Mouse (Mus musculus) myocyte (in vitro differentiated cells): ENCODE measurements around the gene Acnat1.

Source experiments
- CEBPB ChIP-seq: IDR thresholded peaks from 2 replicates; pipeline ENCODE4 v1.6.1; 2011; ENCODE audit warnings: mild to moderate bottlenecking, moderate library complexity; ENCODE audit not compliant: poor library complexity, insufficient read depth, severe bottlenecking
- MAX ChIP-seq: IDR thresholded peaks from one replicate; pipeline ENCODE4 v1.6.1; 2011; ENCODE audit warnings: low read depth, mild to moderate bottlenecking, control low read depth
- MYOG ChIP-seq, 3 experiments: IDR thresholded peaks; one replicate each; pipeline ENCODE4 v1.6.1; 2011; ENCODE audit warnings: control low read depth in 2 of 3, low read depth in 2 of 3, mild to moderate bottlenecking in 2 of 3; ENCODE audit not compliant: insufficient read length in 2 of 3, control insufficient read depth in 1 of 3, insufficient read depth in 1 of 3
- POLR2A ChIP-seq: IDR thresholded peaks from one replicate; pipeline ENCODE4 v1.6.1; 2011; ENCODE audit warnings: low read depth, mild to moderate bottlenecking, control low read depth, moderate library complexity; ENCODE audit not compliant: insufficient read length
- POLR2AphosphoS2 ChIP-seq: IDR thresholded peaks from one replicate; pipeline ENCODE4 v1.6.1; 2011; ENCODE audit warnings: low read depth, control low read depth; ENCODE audit not compliant: insufficient read length
- SRF ChIP-seq: IDR thresholded peaks from one replicate; pipeline ENCODE4 v1.6.1; 2011; ENCODE audit warnings: low read depth; ENCODE audit not compliant: control insufficient read depth, insufficient read length
- TCF12 ChIP-seq: IDR thresholded peaks from one replicate; pipeline ENCODE4 v1.6.1; 2011; ENCODE audit warnings: mild to moderate bottlenecking, control low read depth; ENCODE audit not compliant: poor library complexity, insufficient read depth, severe bottlenecking
- USF1 ChIP-seq: IDR thresholded peaks from one replicate; pipeline ENCODE4 v1.6.1; 2011; ENCODE audit warnings: low read depth, mild to moderate bottlenecking, control low read depth, moderate library complexity

DNA sequence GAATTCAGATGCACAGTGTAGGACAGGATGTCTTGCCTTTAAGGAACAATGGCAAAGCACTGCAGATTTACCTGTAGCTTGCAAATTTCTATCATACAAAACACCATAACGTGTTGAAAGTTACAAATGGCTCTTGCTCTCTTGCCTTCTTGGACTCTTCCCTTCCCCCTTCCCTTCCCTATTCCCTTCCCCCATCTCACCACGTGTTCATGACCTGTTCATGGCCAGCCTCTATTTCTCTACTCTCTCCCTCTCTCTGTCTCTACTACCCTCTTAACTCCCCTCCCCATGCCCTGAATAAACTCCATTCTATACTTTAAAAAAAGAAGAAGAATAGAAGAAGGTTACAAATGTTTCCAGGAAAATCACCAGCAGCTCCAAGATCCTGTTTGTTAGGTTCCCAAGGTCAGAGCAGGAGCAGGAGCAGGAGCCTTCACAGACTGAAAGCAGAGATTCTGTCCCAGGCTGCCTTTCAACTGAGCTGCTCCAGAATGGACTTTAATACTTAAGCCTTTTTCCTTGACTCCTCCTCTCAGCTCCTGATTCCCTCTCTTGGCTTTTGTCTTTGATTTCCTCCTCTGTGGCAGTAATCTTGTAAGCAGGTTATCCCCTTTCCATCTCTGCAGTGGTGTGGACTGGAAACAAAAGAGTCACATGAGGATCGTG lies at the start of gene Acnat1:
- TF ChIP-seq POLR2A (no peak), USF1 (no peak), POLR2AphosphoS2 (no peak), MAX (no peak), MYOG (IDR thresholded peaks at IDR 0.05; ENCODE audit: control insufficient read depth in 1 of 3, insufficient read depth in 1 of 3, insufficient read length in 2 of 3, low read depth in 2 of 3) (no peak), TCF12 (no peak), SRF (no peak), CEBPB (no peak)
